Mouse (Mus musculus): Measurements from ENCODE around the gene Gfy. TPM values are rescaled to one million over a fixed set of nuclear protein-coding genes. Genes with fewer than 3 reads are reported as not detected.
"Not testable (repeated sequence)": the region's sequence is repeated elsewhere in the genome, so short reads cannot be mapped to it uniquely, and the experiment has no call there.

The Gfy gene
- polyA plus RNA-seq, 1 experiment from 2014 or later, result not detected

DNA sequence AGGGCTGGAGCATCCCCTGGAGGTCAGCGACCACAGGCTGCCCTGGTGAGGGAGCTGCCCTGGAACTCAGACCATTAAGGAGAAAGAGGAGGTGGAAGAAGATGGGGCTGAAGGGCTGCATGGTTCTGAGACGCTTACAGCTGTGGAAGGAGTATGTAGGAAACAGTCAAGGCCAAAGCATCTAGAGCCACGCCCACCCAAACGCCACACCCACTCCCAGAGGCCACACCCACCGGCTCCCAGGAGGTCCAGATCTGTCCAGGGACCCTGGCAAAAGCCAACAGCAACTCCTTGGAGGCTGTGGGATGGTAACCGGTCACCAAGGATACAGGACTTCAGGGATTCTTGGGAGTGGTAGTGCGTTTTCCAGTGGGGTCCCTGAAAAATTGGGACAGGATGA is 819 bp downstream of the Gfy start:
- Histone ChIP-seq H3K36me3 (no peaks in the 10 kb centered on the region), H3K27me3 (replicated peaks) (peaks cover 99% of the 10 kb centered on the region), H3K9me3 (no peaks in the 10 kb centered on the region), H3K4me3 (no peak overlapping the region), H3K27ac (replicated peaks) (no peak overlapping the region), H3K4me2 (no peak overlapping the region), H3K4me1 (peaks cover 33% of the 10 kb centered on the region), H3K9ac (no peak overlapping the region)
- 17% methylated on average over 7 of the region's 7 CpGs for WGBS
- ATAC-seq (ENCODE audit: extremely low read depth, insufficient number of reproducible peaks, low FRiP score, low TSS enrichment), result no peak

DNA sequence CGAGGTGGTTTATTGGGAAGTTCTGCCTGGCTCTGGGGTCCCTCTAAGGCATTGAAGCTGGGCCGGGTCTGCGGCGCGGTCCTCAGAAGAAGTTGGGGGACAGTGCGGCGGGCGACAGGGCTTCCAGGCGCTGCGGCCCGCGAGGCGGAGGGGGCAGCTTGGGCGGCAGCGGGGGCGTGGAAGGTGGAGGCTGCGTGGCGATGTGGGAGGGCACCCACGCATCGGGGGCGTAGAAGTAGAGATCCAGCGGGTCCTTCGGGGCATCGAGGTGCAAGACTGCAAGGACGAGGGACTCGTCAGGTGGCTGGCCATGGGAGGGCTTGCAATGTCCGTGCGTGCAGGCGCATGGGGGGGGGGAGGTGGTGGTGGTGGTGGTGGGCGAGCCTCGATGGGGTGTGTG is 3.0 kb downstream of the Gfy start:
- Histone ChIP-seq H3K27me3 (replicated peaks) (peaks cover 97% of the 10 kb centered on the region), H3K27ac (replicated peaks) (no peak overlapping the region), H3K36me3 (no peaks in the 10 kb centered on the region), H3K9me3 (peaks cover 11% of the 10 kb centered on the region; the same call in 1 of the 2 replicates), H3K4me2 (peak overlapping the region; percentile 56), H3K4me1 (peaks cover 21% of the 10 kb centered on the region), H3K4me3 (peak overlapping the region; percentile 34), H3K9ac (peak overlapping the region; percentile 40; the same call in 1 of the 2 replicates)
- WGBS, result 4% methylated on average over 31 of the region's 31 CpGs
- ATAC-seq (ENCODE audit: extremely low read depth, insufficient number of reproducible peaks, low FRiP score, low TSS enrichment), result no peak

DNA sequence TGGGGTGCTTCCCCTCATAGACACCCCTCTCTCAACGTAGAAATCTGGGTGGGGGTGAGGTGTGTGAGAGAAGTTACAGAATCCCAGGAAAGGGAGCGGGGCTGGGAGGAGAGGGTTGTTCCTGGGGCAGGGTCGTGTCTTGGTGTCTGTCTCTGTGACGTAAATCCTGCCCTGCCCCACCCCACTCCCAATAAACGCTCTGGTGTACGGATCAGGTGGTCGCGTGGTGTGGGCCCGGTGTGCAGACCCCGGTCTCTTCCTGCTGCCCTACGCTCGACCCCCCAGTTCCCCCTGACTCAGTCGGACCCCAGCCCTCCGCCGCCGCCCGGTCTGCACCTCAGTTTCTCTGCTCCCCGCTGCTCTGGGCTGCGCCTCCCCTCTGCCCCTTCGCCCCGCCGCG is 3.4 kb downstream of the Gfy start:
- 2% methylated on average over 23 of the region's 23 CpGs for WGBS
- no peak for ATAC-seq (ENCODE audit: extremely low read depth, insufficient number of reproducible peaks, low FRiP score, low TSS enrichment)
- Histone ChIP-seq H3K4me1 (peaks cover 16% of the 10 kb centered on the region), H3K9me3 (peaks cover 15% of the 10 kb centered on the region), H3K9ac (peak overlapping the region; percentile 40; the same call in 1 of the 2 replicates), H3K4me2 (peak overlapping the region; percentile 56), H3K36me3 (no peaks in the 10 kb centered on the region), H3K27ac (replicated peaks) (no peak overlapping the region), H3K4me3 (peak overlapping the region; percentile 34), H3K27me3 (replicated peaks) (peaks cover 97% of the 10 kb centered on the region)

DNA sequence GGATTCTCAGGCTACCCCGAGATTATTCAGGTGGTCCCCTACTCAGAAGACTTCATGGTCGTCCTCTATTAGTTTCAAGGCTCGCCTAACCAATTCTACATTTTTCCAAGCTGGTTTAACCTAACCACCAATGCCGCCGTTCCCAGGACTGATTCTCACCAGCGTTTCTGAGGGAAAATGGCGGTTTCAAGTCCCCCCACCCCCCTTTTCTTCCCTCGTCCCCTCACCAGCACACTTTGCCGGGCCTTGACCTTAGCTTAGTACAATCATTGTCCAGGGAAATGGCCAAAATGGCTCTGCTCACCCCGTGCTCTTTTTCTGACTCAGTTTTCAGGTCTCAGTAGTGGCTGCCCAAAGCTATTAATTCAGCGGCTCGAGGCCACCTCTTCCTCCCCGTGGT is 4.0 kb downstream of the Gfy start:
- H3K4me1 ChIP-seq, result peaks cover 11% of the 10 kb centered on the region
- H3K4me2 ChIP-seq, result no peak overlapping the region
- no peaks in the 10 kb centered on the region for H3K36me3 ChIP-seq
- H3K4me3 ChIP-seq, result no peak overlapping the region
- peaks cover 95% of the 10 kb centered on the region for H3K27me3 ChIP-seq (replicated peaks)
- H3K27ac ChIP-seq (replicated peaks), result no peak overlapping the region
- H3K9me3 ChIP-seq, result peaks cover 21% of the 10 kb centered on the region
- ATAC-seq (ENCODE audit: extremely low read depth, insufficient number of reproducible peaks, low FRiP score, low TSS enrichment), result no peak
- whole genome bisulfite sequencing, result 5% methylated on average over 13 of the region's 13 CpGs
- no peak overlapping the region for H3K9ac ChIP-seq

- Histone ChIP-seq H3K36me3 (peaks cover 6% of the 10 kb centered on the region; the same call in 1 of the 2 replicates), H3K4me1 (peaks cover 11% of the 10 kb centered on the region), H3K27me3 (replicated peaks) (peaks cover 95% of the 10 kb centered on the region), H3K4me2 (peak overlapping the region; percentile 33; the same call in 1 of the 2 replicates), H3K4me3 (peak overlapping the region; percentile 13; the same call in 1 of the 2 replicates), H3K9me3 (peaks cover 27% of the 10 kb centered on the region), H3K27ac (replicated peaks) (no peak overlapping the region), H3K9ac (0 out of 2 replicates have a peak overlapping the region, but pooled peaks have one; percentile 13)
- WGBS, result 3% methylated on average over 29 of the region's 29 CpGs
- ATAC-seq (ENCODE audit: extremely low read depth, insufficient number of reproducible peaks, low FRiP score, low TSS enrichment), result no peak
Measured at GRCm38 (mm10) chr7:45174567-45175280, 4.6 kb downstream of the Gfy start.

DNA sequence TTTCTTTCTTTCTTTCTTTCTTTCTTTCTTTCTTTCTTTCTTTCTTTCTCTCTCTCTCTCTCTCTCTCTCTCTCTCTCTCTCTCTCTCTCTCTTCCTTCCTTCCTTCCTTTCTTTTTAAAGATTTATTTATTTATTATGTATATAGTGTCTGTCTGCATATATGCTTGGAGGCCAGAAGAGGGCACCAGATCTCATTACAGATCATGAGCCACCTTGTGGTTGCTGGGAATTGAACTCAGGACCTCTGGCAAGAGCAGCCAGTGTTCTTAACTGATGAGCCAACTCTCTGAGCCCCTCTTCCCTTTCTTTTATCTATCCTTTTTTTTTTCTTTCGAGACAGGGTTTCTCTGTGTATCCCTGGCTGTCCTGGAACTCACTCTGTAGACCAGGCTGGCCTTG is 5.6 kb downstream of the Gfy start:
- peaks cover 95% of the 10 kb centered on the region for H3K27me3 ChIP-seq (replicated peaks)
- WGBS, result 46% methylated on average over 1 of the region's 1 CpGs

DNA sequence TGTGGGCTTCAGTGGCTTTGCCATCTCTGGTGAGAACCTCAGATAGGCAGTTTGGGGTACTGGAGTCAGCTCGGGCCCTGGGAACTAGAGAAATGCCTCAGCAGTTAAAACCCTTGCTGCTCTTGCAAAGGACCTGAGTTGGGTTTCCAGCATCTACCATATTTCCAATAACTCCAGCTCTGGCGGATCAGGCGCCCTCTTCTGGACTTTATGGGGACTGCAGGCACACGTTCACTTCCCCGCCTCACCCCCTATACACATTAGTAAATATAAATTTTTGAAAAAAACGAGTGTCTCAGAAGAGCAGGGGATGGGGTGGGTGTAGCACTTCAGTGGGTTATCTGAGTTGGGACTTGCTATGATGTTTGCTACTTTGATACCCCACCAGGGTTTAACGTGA is 6.4 kb downstream of the Gfy start:
- WGBS, result 51% methylated on average over 7 of the region's 7 CpGs
- Histone ChIP-seq H3K27ac (replicated peaks) (no peak overlapping the region), H3K4me1 (peaks cover 11% of the 10 kb centered on the region)

More for the DNA sequence above, 5.6 kb downstream of the Gfy start:
- H3K9ac ChIP-seq; H3K4me2 ChIP-seq; H3K4me3 ChIP-seq; H3K27ac ChIP-seq (replicated peaks); ATAC-seq (ENCODE audit: extremely low read depth, insufficient number of reproducible peaks, low FRiP score, low TSS enrichment): not testable (repeated sequence)
- H3K9me3 ChIP-seq, result peaks cover 37% of the 10 kb centered on the region
- peaks cover 13% of the 10 kb centered on the region for H3K36me3 ChIP-seq
- peaks cover 11% of the 10 kb centered on the region for H3K4me1 ChIP-seq

DNA sequence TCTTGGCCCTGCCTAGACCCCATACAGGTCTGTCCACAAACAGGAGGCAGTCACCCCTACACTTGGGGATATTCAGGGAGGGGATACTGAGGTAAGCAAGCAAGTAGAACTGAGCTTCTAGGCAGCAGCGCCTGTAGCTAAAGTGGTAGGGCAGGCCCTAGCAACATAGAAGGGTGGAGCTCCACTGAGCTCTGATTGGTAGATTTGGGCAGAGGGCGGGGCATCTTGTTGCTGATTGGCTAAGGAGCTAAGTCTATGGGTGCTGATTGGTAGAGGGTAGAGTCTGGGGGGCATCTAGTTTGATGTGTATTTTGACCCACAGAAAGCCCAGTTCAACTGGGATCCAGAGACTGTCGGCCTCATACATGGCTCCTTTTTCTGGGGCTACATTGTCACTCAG is 9.9 kb downstream of the Gfy start:
- ATAC-seq (ENCODE audit: extremely low read depth, insufficient number of reproducible peaks, low FRiP score, low TSS enrichment), result no peak
- WGBS, result 81% methylated on average over 3 of the region's 3 CpGs
- Histone ChIP-seq H3K4me3 (no peak overlapping the region), H3K9ac (no peak overlapping the region), H3K27ac (replicated peaks) (no peak overlapping the region), H3K27me3 (replicated peaks) (peaks cover 95% of the 10 kb centered on the region), H3K4me2 (no peak overlapping the region), H3K9me3 (peaks cover 39% of the 10 kb centered on the region), H3K4me1 (peaks cover 9% of the 10 kb centered on the region), H3K36me3 (peaks cover 13% of the 10 kb centered on the region)

More for the DNA sequence above, 6.4 kb downstream of the Gfy start:
- Histone ChIP-seq H3K9me3 (peaks cover 39% of the 10 kb centered on the region), H3K36me3 (peaks cover 13% of the 10 kb centered on the region), H3K9ac (no peak overlapping the region), H3K4me3 (no peak overlapping the region), H3K4me2 (no peak overlapping the region), H3K27me3 (replicated peaks) (peaks cover 95% of the 10 kb centered on the region)
- ATAC-seq (ENCODE audit: extremely low read depth, insufficient number of reproducible peaks, low FRiP score, low TSS enrichment), result no peak

GRCm38 (mm10) chr7:45168656-45169055 is 10.7 kb downstream of the Gfy start:
- Histone ChIP-seq H3K36me3 (peaks cover 13% of the 10 kb centered on the region), H3K27ac (replicated peaks) (no peak overlapping the region), H3K4me2 (no peak overlapping the region), H3K4me1 (peaks cover 16% of the 10 kb centered on the region), H3K27me3 (replicated peaks) (peaks cover 95% of the 10 kb centered on the region), H3K4me3 (no peak overlapping the region), H3K9ac (no peak overlapping the region), H3K9me3 (peaks cover 39% of the 10 kb centered on the region)
- WGBS, result 6% methylated on average over 24 of the region's 24 CpGs
- no peak for ATAC-seq (ENCODE audit: extremely low read depth, insufficient number of reproducible peaks, low FRiP score, low TSS enrichment)

DNA sequence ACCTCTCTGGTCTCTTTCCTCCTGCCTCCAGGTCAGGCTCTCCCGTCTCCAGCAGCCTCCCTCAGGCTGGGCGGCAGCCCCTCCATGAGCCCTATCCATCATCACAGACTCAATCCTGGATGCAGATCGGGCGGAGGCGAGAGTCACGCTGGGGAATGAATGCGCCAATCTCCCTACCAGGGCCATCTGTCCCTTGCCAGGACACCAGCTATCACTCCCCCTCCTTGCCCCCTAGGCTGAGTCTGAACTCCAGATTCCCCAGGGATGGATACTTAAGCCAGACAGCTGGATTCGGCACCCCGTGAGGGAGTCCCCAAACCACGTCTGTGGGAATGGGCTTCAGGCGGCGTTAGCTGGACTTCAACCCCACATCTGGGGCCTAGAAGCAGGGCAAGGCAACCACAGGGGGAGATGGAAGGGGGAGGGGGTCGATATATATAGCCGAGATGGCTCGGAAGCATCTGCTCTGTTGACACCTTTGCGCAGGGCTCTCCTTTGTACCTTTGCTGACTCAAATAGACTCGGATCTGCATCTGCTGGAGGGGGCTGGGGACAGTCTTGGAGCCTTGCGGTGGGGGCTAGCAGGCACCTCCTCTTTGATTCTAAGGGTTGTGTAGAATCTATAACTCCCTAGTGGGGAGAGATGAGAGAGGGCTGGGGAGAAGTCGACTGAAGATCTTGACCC is 11.5 kb downstream of the Gfy start:
- Histone ChIP-seq H3K4me3 (no peak overlapping the region; the same call in 1 of the 2 replicates), H3K27me3 (replicated peaks) (peaks cover 97% of the 10 kb centered on the region), H3K27ac (replicated peaks) (no peak overlapping the region), H3K4me1 (peaks cover 16% of the 10 kb centered on the region), H3K9ac (no peak overlapping the region), H3K4me2 (no peak overlapping the region), H3K9me3 (peaks cover 39% of the 10 kb centered on the region), H3K36me3 (peaks cover 13% of the 10 kb centered on the region)
- ATAC-seq (ENCODE audit: extremely low read depth, insufficient number of reproducible peaks, low FRiP score, low TSS enrichment), result no peak
- 4% methylated on average over 19 of the region's 19 CpGs for WGBS

- Histone ChIP-seq H3K9me3 (peaks cover 33% of the 10 kb centered on the region), H3K27ac (replicated peaks) (no peak overlapping the region), H3K4me2 (no peak overlapping the region), H3K4me1 (peaks cover 24% of the 10 kb centered on the region), H3K36me3 (peaks cover 13% of the 10 kb centered on the region), H3K4me3 (no peak overlapping the region), H3K27me3 (replicated peaks) (peaks cover 95% of the 10 kb centered on the region), H3K9ac (no peak overlapping the region)
- no peak for ATAC-seq (ENCODE audit: extremely low read depth, insufficient number of reproducible peaks, low FRiP score, low TSS enrichment)
- 16% methylated on average over 10 of the region's 10 CpGs for WGBS
Measured at GRCm38 (mm10) chr7:45166950-45167401, 12.4 kb downstream of the Gfy start.

Measured in heart, embryonic 13.5 days (tissue).